Mouse (Mus musculus) brain, embryonic 14.5 days (tissue): ENCODE data around the gene Pfkm.

Experiments used
- CTCF ChIP-seq: fragments of 200-500 bp; IDR thresholded peaks from 2 replicates; pipeline ENCODE4 v1.5.1; 2012; ENCODE audit warnings: inconsistent platforms, mild to moderate bottlenecking, moderate library complexity, borderline replicate concordance; ENCODE audit not compliant: insufficient read depth, insufficient read length; ENCODE audit errors: extremely low read depth
- POLR2A ChIP-seq: fragments of 200-500 bp; IDR thresholded peaks from 2 replicates; pipeline ENCODE4 v1.6.1; 2012; ENCODE audit warnings: mild to moderate bottlenecking, inconsistent platforms, borderline replicate concordance; ENCODE audit not compliant: poor library complexity, insufficient read depth, insufficient read length, severe bottlenecking; ENCODE audit errors: extremely low read depth

DNA sequence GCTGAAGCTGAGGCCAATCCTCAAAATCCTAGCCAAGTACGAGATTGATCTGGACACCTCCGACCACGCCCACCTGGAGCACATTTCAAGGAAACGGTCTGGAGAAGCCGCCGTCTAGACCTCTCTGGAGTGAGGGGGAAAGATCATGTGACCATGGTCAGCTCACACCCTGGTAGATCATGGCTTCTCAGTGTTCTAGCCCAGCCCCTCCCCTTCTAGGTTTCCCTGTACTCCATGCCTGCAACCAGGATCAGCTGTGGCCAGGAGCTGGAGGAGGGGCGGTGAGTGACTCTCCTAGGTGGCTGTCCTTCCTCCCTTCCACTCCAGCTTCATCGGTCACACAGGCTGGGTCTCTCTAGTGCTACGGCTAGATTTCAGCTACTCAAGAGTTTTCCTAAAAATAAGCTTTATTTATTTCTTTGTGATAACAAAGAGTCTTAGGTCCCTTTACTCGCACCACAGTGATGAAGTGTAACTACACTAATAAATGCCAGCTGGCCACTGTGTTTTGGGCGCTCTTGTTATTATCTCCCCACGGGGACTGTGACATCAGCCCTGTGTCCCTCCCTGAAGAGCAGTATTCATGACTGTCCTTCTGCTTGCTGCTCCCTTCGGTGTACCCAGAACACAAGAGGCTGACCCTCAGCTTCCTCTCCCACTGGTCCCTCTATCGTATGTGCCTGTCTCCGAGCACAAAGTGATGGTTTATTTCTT, 39.7 kb downstream of the Pfkm start:
- TF ChIP-seq CTCF (no peak), POLR2A (no peak)
